Mouse (Mus musculus) lung, adult 18-20 months (tissue): ENCODE measurements at regions not wholly inside any gene's neighbourhood (a gene's known extent, or its start where the extent isn't known, plus 50 kb on each side); places are given as distances from the start of the nearest gene placed in this dataset.
A peak's percentile ranks its signal among the peaks of the same experiment; 100 is the strongest.

Source experiments
- DNase-seq, 2 experiments: peaks; one replicate each; pipeline ENCODE4 v3.0.0; 2022; ENCODE audit warnings: mixed read lengths in 2 of 2

DNA sequence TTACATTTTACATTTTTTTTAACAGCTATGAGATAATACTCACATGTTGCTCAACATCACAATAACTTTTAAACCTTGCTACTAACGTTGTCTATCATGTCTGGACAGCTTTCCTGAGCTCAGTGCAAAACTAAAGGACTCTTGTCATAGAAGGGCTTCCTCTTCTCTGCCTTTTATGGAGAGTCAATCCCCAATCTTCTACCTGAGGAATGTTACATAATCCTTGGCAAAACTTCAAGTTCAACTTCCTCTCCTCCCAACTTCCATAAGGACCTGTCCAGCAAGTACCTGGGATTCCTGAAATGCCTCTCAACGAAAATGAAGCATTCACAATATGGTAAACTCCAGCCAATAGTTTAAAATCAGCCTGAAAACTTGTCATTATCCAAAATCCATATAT lies 96.2 kb upstream of the Spopl start:
- DNase-seq: peak in 1 of 2 experiments; percentile 19

DNA sequence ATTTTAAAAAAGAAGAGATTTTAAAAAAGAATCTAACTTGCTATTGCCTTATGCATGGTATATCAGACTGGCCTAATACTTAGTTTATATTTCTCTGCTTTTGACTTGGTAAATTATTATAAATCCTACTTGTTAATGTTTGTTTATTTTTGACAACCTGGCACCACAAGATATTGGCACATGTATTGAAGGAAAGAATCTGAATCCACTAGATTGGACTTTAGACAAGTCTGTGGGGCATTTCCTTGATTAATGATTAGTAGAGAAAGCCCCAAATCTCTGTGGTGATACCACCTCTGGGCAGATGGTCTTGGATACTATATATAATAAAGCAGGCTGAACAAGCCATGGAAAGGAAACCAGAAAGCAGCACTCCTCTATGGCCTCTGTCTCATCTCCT lies 94.2 kb upstream of the Spopl start:
- no peak for DNase-seq
